Mouse (Mus musculus): ENCODE measurements around the gene Spon1. TPM values are rescaled to one million over a fixed set of nuclear protein-coding genes. Genes with fewer than 3 reads are reported as not detected.

Gene Spon1
- polyA plus RNA-seq, 1 experiment from 2014 or later = 12.5 TPM

DNA sequence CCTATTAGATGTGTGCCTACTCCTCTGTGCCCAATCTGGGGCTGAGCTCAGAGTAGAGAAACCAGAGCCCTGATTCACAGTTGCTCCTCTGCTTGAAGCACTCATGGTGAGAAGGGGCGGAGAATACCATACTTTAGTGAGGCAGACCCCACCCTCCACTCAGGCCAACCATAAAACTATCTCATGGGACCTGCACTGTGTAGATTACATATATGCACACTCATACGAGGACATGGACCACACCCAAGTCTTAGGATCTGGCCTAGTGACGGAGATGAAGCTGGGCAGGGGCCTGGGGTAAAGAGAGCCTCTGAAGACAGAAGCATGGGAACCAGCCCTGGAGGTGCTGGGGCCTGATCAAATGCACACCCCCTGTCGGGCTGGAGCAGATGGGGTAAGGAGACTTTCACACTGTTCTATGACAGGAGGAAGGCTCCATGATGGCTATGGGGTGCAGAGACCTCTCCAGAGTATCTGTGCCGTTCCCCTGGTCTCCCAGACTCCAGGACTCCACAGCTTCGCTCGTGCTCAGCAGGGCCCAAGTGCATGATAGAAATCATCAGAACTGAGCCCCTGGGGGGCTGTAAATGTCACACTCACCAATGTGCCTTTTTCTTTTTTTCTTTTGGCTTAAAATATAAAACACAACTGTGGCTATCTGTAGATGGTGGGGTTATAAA lies 232.0 kb downstream of the Spon1 start:
- 85% methylated on average over 7 of the region's 7 CpGs for WGBS
- ATAC-seq (ENCODE audit: low FRiP score) = no peak
- Histone ChIP-seq H3K27ac (no peak overlapping the region), H3K4me3 (replicated peaks) (no peak overlapping the region), H3K9ac (no peak overlapping the region), H3K4me2 (no peak overlapping the region), H3K36me3 (replicated peaks) (no peaks in the 10 kb centered on the region), H3K9me3 (no peaks in the 10 kb centered on the region), H3K4me1 (no peaks in the 10 kb centered on the region), H3K27me3 (0 out of 2 replicates have a peak, but pooled peaks cover 3% of the 10 kb centered on the region)

DNA sequence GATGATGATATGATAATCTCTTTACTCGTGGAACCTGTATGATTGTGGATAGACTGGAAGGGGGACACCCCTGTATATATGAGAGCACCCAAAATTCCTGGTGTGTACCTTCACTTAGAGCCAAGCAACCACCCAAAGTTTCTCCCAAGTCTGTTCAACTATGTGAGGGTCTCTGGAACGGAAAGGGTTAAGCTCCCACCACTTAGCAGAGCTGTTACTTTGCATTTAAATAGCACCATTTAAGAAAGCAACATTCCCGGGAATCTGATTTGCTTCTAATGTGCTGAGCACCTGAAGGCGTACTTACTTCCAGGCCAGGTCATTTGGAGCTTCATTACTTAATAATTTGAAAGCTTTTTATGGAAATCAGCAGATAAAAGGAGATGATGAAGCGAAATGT lies 238.4 kb downstream of the Spon1 start:
- Histone ChIP-seq H3K4me3 (replicated peaks) (no peak overlapping the region), H3K9me3 (no peaks in the 10 kb centered on the region), H3K27ac (no peak overlapping the region), H3K27me3 (peaks cover 18% of the 10 kb centered on the region; the same call in 1 of the 2 replicates), H3K4me2 (peak overlapping the region; percentile 38), H3K9ac (no peak overlapping the region), H3K36me3 (replicated peaks) (no peaks in the 10 kb centered on the region), H3K4me1 (peaks cover 19% of the 10 kb centered on the region)
- 5% methylated on average over 5 of the region's 5 CpGs for WGBS
- ATAC-seq (ENCODE audit: low FRiP score) = no peak

DNA sequence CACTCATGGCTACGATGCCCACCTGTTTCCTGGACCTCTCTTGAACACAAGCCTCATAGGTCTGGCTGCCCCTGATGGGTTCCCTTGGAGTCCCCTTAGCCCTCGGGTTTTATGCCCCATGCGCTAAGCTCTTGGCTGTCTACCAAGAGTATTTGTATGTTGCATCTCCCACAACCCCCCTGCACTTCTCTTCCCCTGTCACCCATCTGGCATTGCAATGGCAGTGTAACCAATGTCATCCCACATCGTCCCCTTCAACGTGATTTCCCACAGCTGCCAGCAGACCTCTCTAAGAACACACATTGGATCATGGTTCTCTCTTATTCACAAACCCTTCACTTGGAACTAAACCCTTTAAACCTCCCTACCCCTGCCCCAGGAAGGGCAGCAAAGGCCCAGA lies 239.7 kb downstream of the Spon1 start:
- Histone ChIP-seq H3K4me1 (peaks cover 19% of the 10 kb centered on the region), H3K4me3 (replicated peaks) (no peak overlapping the region), H3K9ac (no peak overlapping the region), H3K4me2 (no peak overlapping the region), H3K36me3 (replicated peaks) (no peaks in the 10 kb centered on the region), H3K27me3 (peaks cover 18% of the 10 kb centered on the region; the same call in 1 of the 2 replicates), H3K27ac (no peak overlapping the region), H3K9me3 (no peaks in the 10 kb centered on the region)
- no peak for ATAC-seq (ENCODE audit: low FRiP score)
- 75% methylated on average over 5 of the region's 5 CpGs for WGBS

DNA sequence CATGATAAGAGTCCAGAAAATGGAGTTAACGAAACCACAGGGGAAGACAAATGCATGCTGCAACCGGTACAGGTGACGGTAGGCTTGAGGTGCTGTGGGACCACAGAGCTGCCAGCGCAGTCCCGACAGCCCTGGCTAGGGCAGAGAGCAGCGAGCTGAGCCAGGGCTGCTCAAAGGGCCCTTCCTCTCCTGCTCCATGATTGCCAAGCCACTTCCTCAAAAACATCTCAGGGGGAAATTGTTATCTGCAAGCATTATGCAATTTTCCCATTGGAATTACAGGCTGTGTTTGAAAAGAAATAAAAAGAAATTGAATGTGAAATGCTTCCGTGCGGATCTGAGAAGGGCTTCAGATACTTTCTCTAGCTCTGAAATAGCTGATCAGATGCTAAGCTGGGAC lies 240.7 kb downstream of the Spon1 start:
- Histone ChIP-seq H3K27ac (no peak overlapping the region), H3K4me3 (replicated peaks) (no peak overlapping the region), H3K9ac (no peak overlapping the region), H3K4me2 (no peak overlapping the region), H3K36me3 (replicated peaks) (no peaks in the 10 kb centered on the region), H3K4me1 (peaks cover 19% of the 10 kb centered on the region), H3K27me3 (peaks cover 18% of the 10 kb centered on the region; the same call in 1 of the 2 replicates), H3K9me3 (no peaks in the 10 kb centered on the region)
- ATAC-seq (ENCODE audit: low FRiP score) = no peak
- 87% methylated on average over 8 of the region's 8 CpGs for WGBS

DNA sequence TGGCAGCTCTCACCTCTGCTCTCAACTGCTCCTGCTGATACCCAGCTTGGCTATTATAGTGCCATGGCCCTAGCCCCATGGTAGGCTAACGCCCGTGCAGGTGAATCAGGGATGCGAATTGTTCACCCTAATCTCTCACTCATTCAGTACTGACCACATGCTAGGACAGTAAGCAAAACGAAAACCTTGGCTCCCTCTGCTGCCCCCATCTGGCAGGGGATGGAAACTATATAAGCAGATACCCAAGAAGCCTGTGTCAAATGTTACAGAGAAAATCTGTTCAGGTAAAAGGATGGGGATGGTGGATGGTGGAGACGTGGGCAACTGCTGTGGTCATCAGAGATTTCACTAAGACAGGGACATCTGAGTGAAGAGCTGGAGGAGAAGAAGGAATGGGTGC lies 241.8 kb downstream of the Spon1 start:
- Histone ChIP-seq H3K4me1 (peaks cover 27% of the 10 kb centered on the region), H3K27me3 (peaks cover 16% of the 10 kb centered on the region; the same call in 1 of the 2 replicates), H3K36me3 (replicated peaks) (no peaks in the 10 kb centered on the region), H3K4me3 (replicated peaks) (no peak overlapping the region), H3K27ac (no peak overlapping the region), H3K9ac (no peak overlapping the region), H3K4me2 (no peak overlapping the region), H3K9me3 (no peaks in the 10 kb centered on the region)
- ATAC-seq (ENCODE audit: low FRiP score) = no peak
- 63% methylated on average over 5 of the region's 5 CpGs for WGBS

DNA sequence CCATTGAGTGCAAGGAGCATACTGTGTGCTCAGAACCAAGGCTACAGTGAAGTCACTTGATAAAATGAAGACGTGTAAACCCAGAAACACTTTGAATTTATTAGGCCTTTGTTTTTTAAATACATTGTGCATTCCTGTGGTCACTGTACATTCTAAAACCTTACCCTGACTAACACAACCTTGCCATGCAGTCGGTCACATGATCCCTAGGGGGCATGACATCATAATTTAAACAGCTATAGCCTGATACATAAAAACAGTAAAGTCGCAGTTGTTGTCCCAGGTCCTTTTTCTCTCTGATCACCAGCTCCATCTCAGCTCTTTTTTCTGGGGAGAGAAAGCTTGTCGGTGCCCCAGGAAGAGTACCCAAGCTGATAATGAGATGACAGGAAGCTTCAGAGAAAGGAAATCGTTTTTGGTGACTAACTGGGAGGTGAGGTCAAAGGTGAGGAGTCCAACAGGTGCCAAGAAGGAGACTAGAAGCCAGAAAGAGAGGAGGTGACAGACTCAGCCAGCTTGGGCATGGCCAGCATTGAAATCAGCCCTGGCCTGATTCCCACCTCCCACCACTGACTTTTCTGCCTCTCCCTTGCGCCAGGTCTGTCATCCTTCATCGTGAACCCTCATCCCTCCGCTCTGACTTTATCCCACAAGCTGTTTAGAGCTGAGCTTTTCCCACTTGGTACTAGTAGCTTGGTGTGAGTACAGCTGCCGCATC lies 246.1 kb downstream of the Spon1 start:
- no peaks in the 10 kb centered on the region for H3K36me3 ChIP-seq (replicated peaks)
- H3K4me2 ChIP-seq = no peak overlapping the region
- H3K27me3 ChIP-seq = no peaks in the 10 kb centered on the region
- no peak overlapping the region for H3K9ac ChIP-seq
- H3K4me3 ChIP-seq (replicated peaks) = no peak overlapping the region
- H3K27ac ChIP-seq = no peak overlapping the region
- ATAC-seq (ENCODE audit: low FRiP score) = no peak
- WGBS = 67% methylated on average over 9 of the region's 9 CpGs
- H3K4me1 ChIP-seq = peaks cover 12% of the 10 kb centered on the region
- H3K9me3 ChIP-seq = no peaks in the 10 kb centered on the region

DNA sequence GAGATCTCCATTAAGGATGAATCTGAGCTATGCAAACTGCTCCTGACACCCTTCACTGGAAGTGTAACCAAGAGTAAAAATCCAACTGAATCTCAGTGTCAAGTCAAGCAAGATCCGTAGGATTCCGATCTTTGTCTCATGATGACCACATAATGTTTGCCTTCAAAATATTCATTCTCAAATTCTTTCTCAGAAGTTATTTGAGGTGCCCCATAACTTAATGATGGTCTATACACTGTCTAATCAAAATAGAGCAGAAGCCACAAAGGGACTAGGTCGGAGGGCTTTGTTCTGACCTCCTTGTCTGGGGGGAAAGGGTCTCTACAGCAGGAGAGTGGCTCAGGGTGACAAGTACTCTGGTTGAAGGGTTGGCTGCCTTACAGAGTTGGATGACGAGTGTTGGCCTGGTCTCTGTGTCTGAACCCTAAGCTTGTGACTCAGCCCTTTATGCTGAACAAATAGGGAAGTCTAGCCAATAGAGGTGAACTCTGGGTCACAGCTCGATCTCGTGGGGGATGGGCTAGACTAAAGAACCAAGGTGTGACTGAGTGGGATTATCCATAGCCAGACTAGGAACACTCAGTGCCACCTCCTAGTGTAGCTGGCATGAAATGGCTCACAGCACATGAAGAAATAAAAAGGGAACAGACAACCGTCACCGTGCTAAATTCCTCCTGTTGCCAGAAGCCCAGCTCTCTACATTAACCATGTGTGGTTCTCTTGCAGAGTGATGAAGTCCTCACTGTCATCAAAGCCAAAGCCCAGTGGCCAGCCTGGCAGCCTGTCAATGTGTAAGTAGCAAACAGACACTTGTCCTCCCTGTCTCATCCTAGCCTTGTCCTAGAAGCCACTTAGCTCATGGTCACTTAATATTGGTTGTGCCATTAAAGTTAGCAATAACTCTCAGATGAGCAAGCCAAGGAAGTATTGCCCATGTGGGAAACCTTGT lies 250.5 kb downstream of the Spon1 start:
- H3K4me3 ChIP-seq (replicated peaks) = no peak overlapping the region
- H3K9ac ChIP-seq = no peak overlapping the region
- no peaks in the 10 kb centered on the region for H3K36me3 ChIP-seq (replicated peaks)
- no peaks in the 10 kb centered on the region for H3K9me3 ChIP-seq
- no peak overlapping the region for H3K27ac ChIP-seq
- 85% methylated on average over 8 of the region's 8 CpGs for WGBS
- H3K4me2 ChIP-seq = no peak overlapping the region
- ATAC-seq (ENCODE audit: low FRiP score) = no peak
- peaks cover 25% of the 10 kb centered on the region for H3K4me1 ChIP-seq
- peaks cover 16% of the 10 kb centered on the region for H3K27me3 ChIP-seq

DNA sequence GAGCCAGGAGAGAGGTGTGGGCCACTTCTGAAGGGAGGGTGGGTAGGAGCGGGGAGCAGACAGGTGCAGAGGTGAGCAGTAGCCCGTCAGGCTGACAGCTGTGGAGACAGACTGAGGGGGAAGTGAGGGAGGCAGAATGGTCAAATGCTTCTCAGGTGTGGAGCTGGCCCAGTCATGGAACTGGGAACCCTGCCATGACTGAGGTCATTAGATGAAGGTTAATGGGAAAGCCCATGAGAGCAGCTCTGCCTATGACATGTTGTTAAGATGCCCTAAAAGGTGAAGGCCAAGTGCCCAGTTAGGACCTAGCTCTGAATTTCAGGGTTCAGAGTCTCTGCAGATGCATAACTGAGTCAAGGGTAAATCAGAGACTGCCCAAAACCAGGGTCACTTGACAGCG lies 253.1 kb downstream of the Spon1 start:
- no peaks in the 10 kb centered on the region for H3K9me3 ChIP-seq
- H3K4me2 ChIP-seq = no peak overlapping the region
- ATAC-seq (ENCODE audit: low FRiP score) = no peak
- H3K36me3 ChIP-seq (replicated peaks) = no peaks in the 10 kb centered on the region
- peaks cover 13% of the 10 kb centered on the region for H3K4me1 ChIP-seq
- no peak overlapping the region for H3K27ac ChIP-seq
- 83% methylated on average over 3 of the region's 3 CpGs for WGBS
- no peak overlapping the region for H3K4me3 ChIP-seq (replicated peaks)
- H3K9ac ChIP-seq = no peak overlapping the region
- H3K27me3 ChIP-seq = peaks cover 16% of the 10 kb centered on the region

DNA sequence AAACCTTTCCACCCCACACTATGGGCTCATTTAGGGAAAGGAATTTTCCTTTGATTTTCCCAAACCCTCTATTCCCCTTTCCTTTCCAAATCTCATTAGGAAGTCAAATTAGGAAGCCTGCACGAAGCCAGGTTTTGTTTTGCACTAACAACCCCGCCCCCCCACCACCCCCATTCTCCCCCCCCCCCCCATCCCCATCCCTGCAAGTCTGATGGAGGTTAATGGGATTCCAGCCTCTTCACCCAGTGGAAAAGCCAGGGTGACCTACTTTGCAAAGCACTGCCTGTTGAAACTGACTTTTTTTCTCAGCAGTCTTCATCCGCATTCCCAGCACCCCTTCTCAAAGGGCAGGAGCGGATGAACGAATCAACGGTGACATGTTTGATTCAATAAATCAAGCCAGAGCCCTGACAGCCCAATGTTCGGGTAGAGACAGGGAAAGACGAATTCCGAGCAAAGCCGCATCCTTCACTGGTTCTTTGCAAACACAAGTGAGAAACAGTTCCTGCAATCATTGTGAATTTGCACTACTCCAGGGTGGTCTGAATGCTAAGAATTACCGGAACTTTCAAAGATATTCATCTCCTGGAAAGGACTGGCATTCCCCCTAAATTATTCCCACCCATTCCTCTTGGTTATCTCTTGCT lies 254.4 kb downstream of the Spon1 start:
- peak overlapping the region; percentile 35 for H3K4me3 ChIP-seq (replicated peaks)
- H3K4me2 ChIP-seq = peak overlapping the region; percentile 52
- peak; percentile 40; the same call in 1 of the 2 replicates for ATAC-seq (ENCODE audit: low FRiP score)
- no peaks in the 10 kb centered on the region for H3K9me3 ChIP-seq
- peaks cover 13% of the 10 kb centered on the region for H3K4me1 ChIP-seq
- 0 out of 2 replicates have a peak overlapping the region, but pooled peaks have one; percentile 9 for H3K9ac ChIP-seq
- peaks cover 16% of the 10 kb centered on the region for H3K27me3 ChIP-seq
- WGBS = 2% methylated on average over 11 of the region's 11 CpGs
- H3K27ac ChIP-seq = no peak overlapping the region
- no peaks in the 10 kb centered on the region for H3K36me3 ChIP-seq (replicated peaks)

DNA sequence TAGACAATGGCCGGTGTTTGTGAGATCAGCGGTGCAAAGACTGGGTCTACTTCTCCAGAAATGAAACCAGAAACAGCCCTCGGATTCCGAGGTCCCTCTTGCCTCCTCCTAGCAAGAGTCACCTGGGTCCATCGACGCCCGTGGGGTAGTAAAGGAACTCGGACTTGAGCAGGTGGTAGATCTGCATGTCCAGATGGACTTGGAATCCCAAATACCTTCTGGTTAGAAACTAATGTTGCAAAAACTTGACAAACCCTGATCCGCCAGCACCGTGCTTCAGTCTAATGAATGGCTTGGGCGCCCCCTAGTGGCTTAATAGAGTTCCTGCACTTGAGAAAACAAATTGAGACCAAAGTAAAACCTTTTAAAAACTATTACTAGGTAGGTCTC lies 254.9 kb downstream of the Spon1 start:
- Histone ChIP-seq H3K4me1 (peaks cover 13% of the 10 kb centered on the region), H3K9ac (0 out of 2 replicates have a peak overlapping the region, but pooled peaks have one; percentile 9), H3K27me3 (peaks cover 16% of the 10 kb centered on the region), H3K4me2 (peak overlapping the region; percentile 52), H3K4me3 (replicated peaks) (peak overlapping the region; percentile 35), H3K36me3 (replicated peaks) (no peaks in the 10 kb centered on the region), H3K9me3 (no peaks in the 10 kb centered on the region), H3K27ac (no peak overlapping the region)
- WGBS = 2% methylated on average over 11 of the region's 11 CpGs
- peak; percentile 74 for ATAC-seq (ENCODE audit: low FRiP score)

DNA sequence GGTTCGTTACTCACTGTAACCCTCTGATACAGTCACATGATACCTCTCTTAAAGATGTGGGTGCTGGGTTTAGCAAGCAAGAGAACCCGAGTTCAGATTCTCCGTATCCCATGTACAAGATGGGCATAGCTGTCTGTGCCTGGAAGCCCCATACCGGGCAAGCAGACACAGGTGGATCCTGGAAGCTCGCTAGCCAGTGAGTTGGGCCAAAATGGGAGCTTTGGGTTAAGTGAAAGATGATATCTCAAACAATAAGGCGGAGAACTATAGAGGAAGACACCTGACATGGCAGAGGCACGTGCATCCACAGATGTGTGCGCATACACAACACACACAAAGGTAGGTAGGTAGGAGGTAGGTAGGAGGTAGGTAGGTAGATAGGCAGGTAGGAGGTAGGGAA lies 261.1 kb downstream of the Spon1 start:
- Histone ChIP-seq H3K36me3 (replicated peaks) (no peaks in the 10 kb centered on the region), H3K4me3 (replicated peaks) (no peak overlapping the region), H3K4me2 (no peak overlapping the region), H3K27me3 (no peaks in the 10 kb centered on the region), H3K27ac (no peak overlapping the region), H3K9me3 (no peaks in the 10 kb centered on the region), H3K4me1 (no peaks in the 10 kb centered on the region), H3K9ac (no peak overlapping the region)
- WGBS = 90% methylated on average over 8 of the region's 8 CpGs
- no peak for ATAC-seq (ENCODE audit: low FRiP score)

DNA sequence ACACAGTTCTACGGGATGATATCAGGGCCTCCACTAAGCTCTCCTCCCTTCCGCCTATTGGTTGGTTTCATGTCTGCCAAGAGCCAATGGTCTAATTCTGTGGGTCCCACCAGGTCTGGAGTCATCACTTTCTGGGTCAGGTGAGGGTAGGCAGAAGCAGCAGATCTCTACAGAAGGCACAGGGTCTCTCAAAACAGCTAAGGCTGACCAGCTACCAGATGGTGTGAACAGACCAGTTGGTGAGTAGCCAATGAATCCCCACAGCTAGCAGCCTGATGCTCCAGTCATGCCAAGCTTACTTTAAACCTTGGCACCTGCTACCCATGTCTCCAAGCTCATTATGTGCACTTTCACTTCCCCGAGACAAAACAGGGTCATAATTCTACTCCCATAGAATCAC lies 261.6 kb downstream of the Spon1 start:
- no peak overlapping the region for H3K4me3 ChIP-seq (replicated peaks)
- no peak for ATAC-seq (ENCODE audit: low FRiP score)
- H3K9ac ChIP-seq = no peak overlapping the region
- no peak overlapping the region for H3K27ac ChIP-seq
- no peaks in the 10 kb centered on the region for H3K36me3 ChIP-seq (replicated peaks)
- H3K4me1 ChIP-seq = no peaks in the 10 kb centered on the region
- no peaks in the 10 kb centered on the region for H3K27me3 ChIP-seq
- 89% methylated on average over 3 of the region's 3 CpGs for WGBS
- H3K4me2 ChIP-seq = no peak overlapping the region
- H3K9me3 ChIP-seq = no peaks in the 10 kb centered on the region

Data from forebrain, embryonic 12.5 days (tissue).